Mouse (Mus musculus) liver, adult 2 months (tissue): ENCODE data around the gene Mrps26.

Experiments used
- CTCF ChIP-seq: fragments of 200-500 bp; IDR thresholded peaks from 2 replicates; pipeline ENCODE4 v1.5.1; 2011; ENCODE audit warnings: low read depth, low read length, control low read depth
- POLR2A ChIP-seq: fragments of 200-500 bp; IDR thresholded peaks from 2 replicates; pipeline ENCODE4 v1.6.1; 2011; ENCODE audit warnings: low read length, control low read depth; ENCODE audit not compliant: insufficient read depth; ENCODE audit errors: extremely low read depth

GRCm38 (mm10) chr2:130595596-130595995 is 32.1 kb downstream of the Mrps26 start:
- TF ChIP-seq CTCF (no peak), POLR2A (no peak)
